Mouse (Mus musculus) megakaryocyte progenitor cell, adult 5-6 weeks (primary cell): ENCODE results near the gene Ostc. TPM values are rescaled to one million over a fixed set of nuclear protein-coding genes. Genes with fewer than 3 reads are reported as not detected.

Source experiments
- ATAC-seq: replicated peaks from 2 replicates; pipeline ENCODE4 v1.8.0; 2016; ENCODE audit warnings: mild to moderate bottlenecking, moderate TSS enrichment, inconsistent platforms; ENCODE audit not compliant: poor library complexity
- total RNA-seq, 2 experiments: library from RNA; stranded (forward) in 1 of 2; stranded (reverse) in 1 of 2; fragments of 157-497, 149-512 nt in 1 of 2; fragments of 200-1000 nt in 1 of 2; gene quantifications; 2 replicates each; pipeline versions ENCODE4 v1.2.3 to v1.2.4; 2015 to 2017

Ostc gene
- total RNA-seq, 2 experiments from 2014 or later: 308 to 371 TPM

- ATAC-seq: no peak
These were observed 3.6 kb upstream of the Ostc start for GRCm38 (mm10) chr3:130712891-130713290.

DNA sequence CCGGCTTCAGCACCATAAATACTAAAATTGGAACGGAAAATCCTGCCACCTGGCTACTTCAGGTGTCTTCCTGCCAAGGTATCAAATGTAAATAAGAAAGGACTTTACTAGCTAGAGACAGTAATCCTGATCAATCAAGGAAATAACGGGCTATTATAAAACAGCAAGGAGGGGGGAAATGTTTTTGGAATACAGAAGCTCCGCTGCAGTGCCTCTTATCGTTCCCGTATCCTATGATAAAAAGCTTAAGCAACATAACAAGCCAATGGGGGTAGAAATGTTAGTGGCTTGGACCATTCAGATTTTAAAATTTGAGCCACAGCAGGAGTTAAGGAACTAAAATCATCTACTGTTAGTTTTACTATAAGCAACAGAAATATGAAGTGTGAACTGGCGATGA lies 859 bp upstream of the Ostc start:
- ATAC-seq: no peak

DNA sequence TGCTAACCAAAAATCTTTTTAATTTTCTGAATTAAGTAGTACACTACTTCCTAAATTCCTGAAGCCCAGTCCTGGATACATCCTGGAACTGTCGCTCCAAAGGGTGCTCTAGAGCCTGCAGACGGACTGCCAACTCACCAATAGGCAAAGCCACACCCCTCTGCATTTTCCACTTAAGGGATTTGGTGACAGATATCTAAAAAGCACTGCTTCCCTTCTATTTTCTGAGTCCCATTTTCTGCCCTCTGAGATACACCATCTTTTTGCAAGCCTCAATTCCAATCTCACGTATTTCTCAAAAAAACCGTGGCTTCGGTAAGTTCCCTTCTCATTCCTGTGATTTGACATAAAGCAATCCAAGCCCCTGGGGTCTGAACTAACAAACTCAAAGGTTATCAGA lies 715 bp downstream of the Ostc start:
- ATAC-seq: peak; percentile 37; the same call in 1 of the 2 replicates

DNA sequence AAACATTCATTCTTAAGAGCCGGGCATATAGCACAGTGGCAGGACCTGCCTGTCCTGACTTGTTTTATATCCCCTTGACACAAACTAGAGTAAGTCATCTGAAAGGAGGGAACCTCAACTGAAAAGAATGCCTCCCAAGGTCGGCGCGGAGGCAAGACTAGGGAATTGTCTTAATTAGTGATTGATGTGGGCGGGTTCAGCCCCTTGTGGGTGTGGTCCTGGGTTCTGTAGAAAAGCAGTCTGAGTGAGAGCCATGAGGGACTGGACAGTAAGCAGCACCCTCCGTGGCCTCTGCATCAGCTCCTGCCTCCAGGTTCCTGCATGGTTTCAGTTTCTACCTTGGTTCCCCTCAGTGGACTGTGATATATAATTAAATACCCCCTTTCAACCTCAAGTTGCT lies 7.0 kb downstream of the Ostc start:
- no peak for ATAC-seq

GRCm38 (mm10) chr3:130697622-130698021 lies 11.6 kb downstream of the Ostc start:
- ATAC-seq: peak; percentile 38

- no peak; the same call in 1 of the 2 replicates for ATAC-seq
These were observed 14.5 kb downstream of the Ostc start for GRCm38 (mm10) chr3:130694705-130695104.

- ATAC-seq: peak; percentile 21; the same call in 1 of the 2 replicates
These were observed 15.1 kb downstream of the Ostc start for GRCm38 (mm10) chr3:130694041-130694593.

DNA sequence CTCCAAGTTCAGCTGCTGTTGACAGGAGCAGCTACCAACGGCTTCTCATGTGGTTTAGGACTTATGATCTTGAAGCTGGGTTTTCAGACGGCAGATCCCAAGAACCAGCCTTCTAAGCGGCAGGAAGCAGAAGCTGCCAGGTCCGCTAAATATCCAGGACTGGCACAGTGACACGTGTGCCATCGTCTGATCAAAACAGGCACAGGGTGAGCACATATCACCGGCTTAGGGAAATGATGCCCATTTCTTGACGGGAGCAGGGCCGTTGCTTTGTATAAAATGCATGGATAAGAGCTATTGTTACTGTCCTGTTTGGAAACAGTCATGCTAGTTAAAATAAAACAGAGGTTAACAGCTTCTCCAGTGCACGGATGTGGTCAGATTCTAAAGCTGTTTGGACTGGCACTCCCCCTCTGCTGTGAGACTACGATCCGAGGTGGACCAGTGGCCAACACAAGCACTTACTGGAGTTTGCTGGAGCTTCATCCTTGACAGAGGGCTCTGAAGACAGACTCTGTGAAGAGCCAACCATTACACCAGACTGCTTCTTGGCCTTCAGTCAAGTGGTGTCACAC lies 17.6 kb downstream of the Ostc start:
- ATAC-seq: peak; percentile 45

- peak; percentile 80 for ATAC-seq
These were observed 18.2 kb downstream of the Ostc start for GRCm38 (mm10) chr3:130690834-130691595.

GRCm38 (mm10) chr3:130689630-130690029 lies 19.6 kb downstream of the Ostc start:
- peak; percentile 56 for ATAC-seq

GRCm38 (mm10) chr3:130687051-130687450 lies 22.2 kb downstream of the Ostc start:
- ATAC-seq: no peak

GRCm38 (mm10) chr3:130685014-130685366 lies 24.3 kb downstream of the Ostc start:
- ATAC-seq: no peak

GRCm38 (mm10) chr3:130684276-130685013 lies 24.8 kb downstream of the Ostc start:
- no peak for ATAC-seq

- no peak for ATAC-seq
These were observed 25.4 kb downstream of the Ostc start for GRCm38 (mm10) chr3:130683836-130684235.

- ATAC-seq: no peak
These were observed 27.1 kb downstream of the Ostc start for GRCm38 (mm10) chr3:130682183-130682582.

GRCm38 (mm10) chr3:130681226-130681625 lies 28.0 kb downstream of the Ostc start:
- ATAC-seq: no peak

DNA sequence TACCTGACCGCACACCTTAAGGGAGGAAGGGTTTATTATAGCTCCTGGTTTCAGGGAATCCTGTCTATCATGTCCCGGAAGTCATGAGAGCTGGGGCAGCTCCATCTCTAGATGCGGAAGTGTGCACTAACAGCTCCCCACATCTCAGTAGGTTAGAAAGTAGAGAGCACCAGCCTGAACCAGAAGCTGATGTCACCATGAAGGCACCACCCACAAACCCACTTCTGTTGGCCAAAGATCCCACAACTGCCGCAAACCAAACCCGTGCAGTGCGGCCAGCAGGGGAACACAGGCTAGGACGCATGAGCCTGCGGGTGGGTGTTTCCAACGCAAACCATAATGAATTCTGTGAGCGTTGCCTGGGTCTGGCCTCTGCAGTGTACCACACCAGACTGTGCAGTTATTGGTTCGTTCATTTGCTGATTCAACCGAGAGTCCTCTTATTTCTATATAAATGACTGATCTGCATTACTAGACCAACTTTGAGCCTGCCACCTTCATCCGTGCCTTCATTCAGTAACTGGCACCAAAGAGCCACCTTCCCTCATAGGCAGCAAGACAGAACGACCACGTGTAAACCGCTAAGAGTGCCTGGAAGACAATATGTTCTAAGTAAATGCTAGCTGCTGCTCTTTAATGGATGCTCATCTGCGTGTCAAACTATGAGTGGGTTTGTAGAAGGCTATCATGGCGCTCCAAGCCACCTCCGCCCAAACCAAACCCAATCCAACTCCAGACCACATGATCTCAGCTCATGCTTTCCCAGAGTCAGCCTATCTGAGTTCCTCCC lies 31.4 kb downstream of the Ostc start:
- no peak for ATAC-seq

- no peak for ATAC-seq
These were observed 38.0 kb downstream of the Ostc start for GRCm38 (mm10) chr3:130671291-130671690.

DNA sequence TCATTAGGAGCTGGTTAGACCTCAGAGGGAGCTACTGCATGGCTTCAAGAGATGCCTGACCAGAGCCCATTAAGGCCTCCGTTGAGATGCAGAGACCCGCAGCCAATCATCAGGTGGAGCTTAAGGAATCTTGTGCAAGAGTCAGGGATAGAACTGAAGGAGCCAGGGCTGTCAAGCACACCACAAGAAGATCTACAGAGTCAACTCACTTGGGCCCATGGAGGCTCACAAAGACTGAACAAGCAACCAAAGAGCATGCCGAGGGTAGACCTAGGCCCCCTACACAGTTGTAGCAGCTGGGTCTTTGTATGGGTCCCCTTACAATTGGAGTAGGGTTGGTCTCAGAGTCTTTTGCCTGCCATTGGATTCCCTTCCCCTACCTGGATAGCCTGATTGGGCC lies 46.7 kb downstream of the Ostc start:
- no peak for ATAC-seq

DNA sequence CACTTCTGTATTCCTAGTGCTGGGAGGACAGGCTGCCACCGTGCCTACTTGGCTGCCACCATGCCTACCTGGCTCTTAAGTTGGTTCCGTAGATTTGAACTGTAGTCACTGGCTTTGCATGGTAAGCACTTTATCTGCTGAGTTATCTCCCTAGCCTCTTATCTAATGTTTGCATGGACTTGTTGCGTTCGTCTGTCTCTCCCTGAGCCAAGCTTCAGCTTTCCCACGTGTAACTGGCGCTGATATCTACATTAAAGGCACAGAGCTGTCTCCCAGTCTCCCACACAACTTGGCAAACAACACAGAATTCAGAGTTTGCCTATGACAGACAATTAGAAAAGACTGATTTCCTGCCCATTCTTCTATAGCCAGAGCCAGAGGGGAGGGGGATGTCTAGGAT lies 48.6 kb downstream of the Ostc start:
- no peak for ATAC-seq

DNA sequence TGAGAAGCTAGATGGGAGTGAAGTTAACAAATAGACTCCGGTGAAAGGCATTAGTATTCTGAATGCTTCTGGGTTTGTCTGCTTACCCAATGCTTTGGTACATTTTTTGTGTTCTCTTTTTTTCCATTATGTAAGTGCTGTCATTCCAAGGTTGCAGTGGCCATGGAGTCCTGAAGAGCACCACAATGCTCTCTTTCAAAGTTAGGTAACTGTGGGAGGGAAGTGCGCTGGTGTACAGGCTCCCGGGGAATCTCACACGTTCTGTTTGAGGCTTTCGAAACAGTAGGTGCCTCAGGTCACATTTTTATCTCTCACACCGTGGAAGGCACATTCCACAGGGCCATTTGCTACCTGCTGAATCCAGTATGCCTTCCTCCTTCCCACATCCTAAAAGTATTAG lies 59.7 kb downstream of the Ostc start:
- ATAC-seq: no peak
